Mouse (Mus musculus): Measurements from ENCODE around the gene 4930583I09Rik. TPM values are rescaled to one million over a fixed set of nuclear protein-coding genes. Genes with fewer than 3 reads are reported as not detected.

Gene 4930583I09Rik
- total and polyA plus RNA-seq, 2 experiments from 2014 or later: not detected

GRCm38 (mm10) chr17:64846654-64847053 lies 10.8 kb upstream of the 4930583I09Rik start:
- no peak overlapping the region for H3K27ac ChIP-seq
- WGBS: 95% methylated on average over 1 of the region's 1 CpGs
- TF ChIP-seq CTCF (IDR thresholded peaks at IDR 0.05; ENCODE audit: low read depth): no peak
- DNase-seq (ENCODE audit: low spot score) (no peak), ATAC-seq (no peak)
- no peak overlapping the region for H3K4me2 ChIP-seq (ENCODE audit: low read depth, low read length)
- no peaks in the 10 kb centered on the region for H3K36me3 ChIP-seq (ENCODE audit: insufficient read depth, low read length)
- no peaks in the 10 kb centered on the region for H3K9me3 ChIP-seq (ENCODE audit: low read length)
- no peak overlapping the region for H3K9ac ChIP-seq (replicated peaks; ENCODE audit: low read length)
- no peaks in the 10 kb centered on the region for H3K4me1 ChIP-seq (ENCODE audit: insufficient read depth, low read length)
- H3K4me3 ChIP-seq (ENCODE audit: low read length): no peak overlapping the region
- H3K27me3 ChIP-seq (ENCODE audit: insufficient read depth, low read length): no peaks in the 10 kb centered on the region

DNA sequence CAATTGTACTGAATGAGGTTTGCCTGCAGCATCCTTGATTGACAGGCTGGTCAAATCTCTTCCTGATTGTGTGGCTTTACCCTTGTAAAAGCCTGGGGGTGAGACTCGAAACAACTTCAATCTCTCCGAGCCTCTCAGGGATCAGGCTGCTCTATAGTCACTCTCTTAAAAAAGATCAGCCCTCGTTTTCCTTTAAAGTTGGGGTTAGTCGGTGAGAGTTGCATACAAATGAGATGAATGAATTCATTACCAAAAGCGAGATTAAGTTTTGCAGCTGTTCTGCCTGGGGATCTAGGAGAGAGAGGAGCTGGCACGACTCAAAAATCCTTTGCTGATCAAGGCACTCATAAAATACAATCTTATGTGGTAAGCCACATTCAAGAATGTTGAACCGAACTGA lies 1.0 kb upstream of the 4930583I09Rik start:
- Histone ChIP-seq H3K9ac (replicated peaks; ENCODE audit: low read length) (no peak overlapping the region), H3K4me2 (ENCODE audit: low read depth, low read length) (peak overlapping the region; percentile 27), H3K4me1 (ENCODE audit: insufficient read depth, low read length) (no peaks in the 10 kb centered on the region), H3K27ac (no peak overlapping the region), H3K36me3 (ENCODE audit: insufficient read depth, low read length) (no peaks in the 10 kb centered on the region), H3K4me3 (ENCODE audit: low read length) (no peak overlapping the region), H3K27me3 (ENCODE audit: insufficient read depth, low read length) (no peaks in the 10 kb centered on the region), H3K9me3 (ENCODE audit: low read length) (no peaks in the 10 kb centered on the region)
- TF ChIP-seq CTCF (IDR thresholded peaks at IDR 0.05; ENCODE audit: low read depth): no peak
- ATAC-seq: no peak
- 11% methylated on average over 7 of the region's 7 CpGs for WGBS
- peak; percentile 20 for DNase-seq (ENCODE audit: low spot score)

DNA sequence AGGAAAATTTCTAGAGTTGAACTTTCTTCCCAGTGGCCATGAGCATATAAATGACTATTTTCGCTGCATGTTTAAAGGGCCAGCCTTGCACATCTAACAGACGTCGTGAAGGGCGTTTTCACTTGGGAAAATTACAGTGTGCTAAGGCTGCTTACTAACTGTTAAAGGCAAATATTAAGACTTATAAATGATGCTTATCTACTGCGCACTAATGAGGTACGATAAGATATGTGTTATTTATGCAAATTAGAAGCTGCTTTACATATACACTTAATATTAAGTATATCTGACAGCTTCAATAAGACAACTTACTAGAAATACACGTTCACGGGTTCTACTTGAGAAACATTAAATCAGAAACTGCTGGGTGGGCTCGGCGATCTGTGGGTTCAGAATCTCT lies 481 bp upstream of the 4930583I09Rik start:
- 0 out of 2 replicates have a peak overlapping the region, but pooled peaks have one; percentile 27 for H3K4me2 ChIP-seq (ENCODE audit: low read depth, low read length)
- no peak overlapping the region for H3K27ac ChIP-seq
- no peaks in the 10 kb centered on the region for H3K36me3 ChIP-seq (ENCODE audit: insufficient read depth, low read length)
- no peaks in the 10 kb centered on the region for H3K9me3 ChIP-seq (ENCODE audit: low read length)
- no peak overlapping the region for H3K9ac ChIP-seq (replicated peaks; ENCODE audit: low read length)
- no peaks in the 10 kb centered on the region for H3K27me3 ChIP-seq (ENCODE audit: insufficient read depth, low read length)
- TF ChIP-seq CTCF (IDR thresholded peaks at IDR 0.05; ENCODE audit: low read depth): no peak
- no peaks in the 10 kb centered on the region for H3K4me1 ChIP-seq (ENCODE audit: insufficient read depth, low read length)
- no peak overlapping the region for H3K4me3 ChIP-seq (ENCODE audit: low read length)
- DNase-seq (ENCODE audit: low spot score): no peak
- no peak for ATAC-seq
- 75% methylated on average over 10 of the region's 10 CpGs for WGBS

DNA sequence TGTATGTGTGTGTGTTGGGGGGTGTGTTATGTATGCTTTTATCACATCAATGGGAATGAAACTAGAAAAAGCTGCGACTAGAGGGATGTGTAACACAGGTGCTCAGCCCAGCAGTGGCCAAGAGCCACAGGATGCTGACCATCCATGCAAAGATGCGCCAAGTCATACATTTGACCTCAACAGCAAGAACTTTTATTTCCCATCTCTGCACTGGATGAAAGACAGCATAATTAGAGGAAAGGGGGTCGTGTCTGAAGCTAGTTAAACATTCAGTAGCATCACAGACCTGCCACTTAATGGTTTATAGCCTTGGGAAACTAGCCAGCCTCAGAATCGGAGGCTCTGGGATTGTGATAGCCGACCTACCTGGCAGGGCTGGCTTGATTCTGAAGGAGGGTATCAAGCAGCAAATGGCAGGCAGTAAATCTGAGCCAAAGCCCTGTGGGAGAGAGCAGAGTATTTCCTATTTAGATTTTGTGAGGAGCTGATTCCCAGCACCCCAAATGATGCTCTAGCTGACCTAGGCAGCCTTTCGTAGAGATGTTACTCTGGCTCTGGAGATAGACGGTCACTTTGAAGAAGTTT lies 1.9 kb downstream of the 4930583I09Rik start:
- Histone ChIP-seq H3K27ac (no peak overlapping the region), H3K4me3 (ENCODE audit: low read length) (no peak overlapping the region), H3K9ac (replicated peaks; ENCODE audit: low read length) (no peak overlapping the region), H3K4me1 (ENCODE audit: insufficient read depth, low read length) (no peaks in the 10 kb centered on the region), H3K36me3 (ENCODE audit: insufficient read depth, low read length) (no peaks in the 10 kb centered on the region), H3K9me3 (ENCODE audit: low read length) (no peaks in the 10 kb centered on the region), H3K27me3 (ENCODE audit: insufficient read depth, low read length) (no peaks in the 10 kb centered on the region), H3K4me2 (ENCODE audit: low read depth, low read length) (no peak overlapping the region)
- DNase-seq (ENCODE audit: low spot score) (no peak), ATAC-seq (no peak)
- TF ChIP-seq CTCF (IDR thresholded peaks at IDR 0.05; ENCODE audit: low read depth): no peak
- WGBS: 79% methylated on average over 7 of the region's 7 CpGs

- DNase-seq (ENCODE audit: low spot score) (no peak), ATAC-seq (no peak)
- no peaks in the 10 kb centered on the region for H3K4me1 ChIP-seq (ENCODE audit: insufficient read depth, low read length)
- H3K36me3 ChIP-seq (ENCODE audit: insufficient read depth, low read length): no peaks in the 10 kb centered on the region
- H3K9me3 ChIP-seq (ENCODE audit: low read length): no peaks in the 10 kb centered on the region
- 77% methylated on average over 2 of the region's 2 CpGs for WGBS
- no peak overlapping the region for H3K4me3 ChIP-seq (ENCODE audit: low read length)
- H3K9ac ChIP-seq (replicated peaks; ENCODE audit: low read length): no peak overlapping the region
- H3K4me2 ChIP-seq (ENCODE audit: low read depth, low read length): no peak overlapping the region
- TF ChIP-seq CTCF (IDR thresholded peaks at IDR 0.05; ENCODE audit: low read depth): no peak
- no peak overlapping the region for H3K27ac ChIP-seq
- H3K27me3 ChIP-seq (ENCODE audit: insufficient read depth, low read length): no peaks in the 10 kb centered on the region
Measured at GRCm38 (mm10) chr17:64833071-64833470, 2.8 kb downstream of the 4930583I09Rik start.

DNA sequence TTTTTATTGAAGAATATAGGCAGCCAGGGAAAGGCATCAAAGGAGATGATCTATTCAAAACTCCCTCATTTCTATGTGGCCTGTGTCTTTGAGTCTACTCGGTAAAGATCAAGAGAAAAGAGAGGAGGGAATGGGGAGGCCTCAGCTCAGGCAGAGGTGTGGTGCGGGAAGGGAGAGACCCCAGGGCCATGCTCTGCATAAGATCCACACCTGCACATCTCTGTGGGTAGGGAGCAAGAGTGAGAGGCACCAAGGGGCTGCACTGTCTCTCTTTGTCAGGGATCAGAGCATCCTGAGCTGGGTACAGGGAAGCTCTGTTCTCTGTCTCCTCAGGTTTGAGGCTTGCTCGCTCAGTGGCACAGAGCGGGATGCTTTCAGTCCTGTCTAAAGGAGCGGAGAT lies 8.4 kb downstream of the 4930583I09Rik start:
- TF ChIP-seq CTCF (IDR thresholded peaks at IDR 0.05; ENCODE audit: low read depth): no peak
- WGBS: 85% methylated on average over 5 of the region's 5 CpGs
- no peaks in the 10 kb centered on the region for H3K4me1 ChIP-seq (ENCODE audit: insufficient read depth, low read length)
- ATAC-seq (no peak), DNase-seq (ENCODE audit: low spot score) (no peak)
- no peak overlapping the region for H3K9ac ChIP-seq (replicated peaks; ENCODE audit: low read length)
- no peak overlapping the region for H3K27ac ChIP-seq
- H3K36me3 ChIP-seq (ENCODE audit: insufficient read depth, low read length): no peaks in the 10 kb centered on the region
- no peaks in the 10 kb centered on the region for H3K27me3 ChIP-seq (ENCODE audit: insufficient read depth, low read length)
- H3K4me2 ChIP-seq (ENCODE audit: low read depth, low read length): no peak overlapping the region
- H3K4me3 ChIP-seq (ENCODE audit: low read length): no peak overlapping the region
- H3K9me3 ChIP-seq (ENCODE audit: low read length): no peaks in the 10 kb centered on the region

DNA sequence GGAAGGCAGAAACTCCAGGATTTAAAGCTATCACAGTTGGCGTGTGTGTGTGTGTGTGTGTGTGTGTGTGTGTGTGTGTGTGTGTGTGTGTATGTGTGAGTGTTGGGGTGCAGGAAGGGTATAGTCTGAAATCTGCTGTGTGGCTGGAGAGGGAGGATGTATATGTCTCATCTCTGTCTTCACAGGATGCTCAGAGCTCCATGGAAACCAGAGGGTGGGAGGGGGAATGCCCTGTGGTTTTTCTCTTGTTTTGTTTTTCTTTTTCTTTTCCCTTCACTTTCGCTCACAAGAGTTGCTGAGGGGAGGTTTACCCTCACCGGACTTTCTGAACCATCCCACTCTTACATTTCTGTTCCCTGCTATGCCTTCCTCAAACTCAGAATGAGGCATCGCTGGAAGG lies 9.0 kb downstream of the 4930583I09Rik start:
- Histone ChIP-seq H3K4me3 (ENCODE audit: low read length) (no peak overlapping the region), H3K4me2 (ENCODE audit: low read depth, low read length) (no peak overlapping the region), H3K36me3 (ENCODE audit: insufficient read depth, low read length) (no peaks in the 10 kb centered on the region), H3K4me1 (ENCODE audit: insufficient read depth, low read length) (no peaks in the 10 kb centered on the region), H3K27ac (no peak overlapping the region), H3K27me3 (ENCODE audit: insufficient read depth, low read length) (no peaks in the 10 kb centered on the region), H3K9me3 (ENCODE audit: low read length) (no peaks in the 10 kb centered on the region), H3K9ac (replicated peaks; ENCODE audit: low read length) (no peak overlapping the region)
- TF ChIP-seq CTCF (IDR thresholded peaks at IDR 0.05; ENCODE audit: low read depth): no peak
- ATAC-seq: no peak
- DNase-seq (ENCODE audit: low spot score): no peak
- WGBS: 44% methylated on average over 4 of the region's 4 CpGs
